ENCODE assay signal across 9 mouse cellular contexts in the genomic region with DNA sequence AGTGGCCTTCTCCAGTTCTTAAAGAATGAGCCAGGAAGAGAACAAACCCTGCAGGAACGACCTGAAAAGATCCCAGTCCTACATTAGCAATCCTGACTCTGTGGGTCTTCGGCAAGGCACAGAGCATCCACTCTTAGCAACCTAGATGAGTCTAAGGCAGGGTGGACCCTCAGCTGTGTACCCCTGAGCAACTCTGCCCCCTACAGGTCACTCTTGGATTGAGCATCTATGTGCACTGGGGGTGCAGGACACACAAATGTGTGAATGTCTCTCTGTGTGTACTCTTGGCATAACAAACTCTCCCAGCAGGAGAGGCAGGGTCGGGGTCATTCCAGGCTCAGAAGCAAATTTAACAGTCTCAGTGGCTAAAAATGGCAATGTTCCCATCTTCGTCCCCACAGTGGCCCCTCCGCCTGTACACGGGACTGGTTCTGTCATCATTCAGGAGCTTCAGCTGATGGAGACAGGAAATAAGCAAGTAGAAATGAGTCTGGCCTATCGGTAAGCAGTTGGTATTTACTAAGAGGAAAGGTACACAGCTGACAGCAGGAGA. TPM values are rescaled to one million over a fixed set of nuclear protein-coding genes. Genes with fewer than 3 reads are reported as not detected.
DNase-seq lines count a peak whose midpoint lies in the region; ATAC-seq and TF ChIP-seq lines count a peak whose summit lies in the region.
"Had no signal": no experiment of that assay in that cellular context is flagged by ENCODE, and none has a peak within 500 bp of the region (broad histone marks: within the 10 kb centered on the region; RNA-seq: fewer than 3 reads in every experiment).

No protein-coding gene starts in this region.

- H3K4me1 ChIP-seq in brown adipose tissue, adult 24 weeks (ENCODE audit: control insufficient read depth, insufficient read depth, insufficient read length, low read length) = peaks cover 27% of the 10 kb centered on the region
- H3K4me1 ChIP-seq in lung, postnatal 0 days (ENCODE audit: insufficient read depth, low read depth, low read length) = peaks cover 7% of the 10 kb centered on the region; the same call in 1 of the 2 replicates
- H3K4me1 ChIP-seq in forebrain, embryonic 16.5 days (replicated peaks; ENCODE audit: control insufficient read depth, insufficient read depth, low read length) = peaks cover 3% of the 10 kb centered on the region
- H3K4me1 ChIP-seq: liver, embryonic 15.5 days had no signal

- no peaks in the 10 kb centered on the region for H3K36me3 ChIP-seq in lung, postnatal 0 days (ENCODE audit: insufficient read depth, low read length)
- no peaks in the 10 kb centered on the region for H3K36me3 ChIP-seq in forebrain, embryonic 16.5 days (ENCODE audit: control insufficient read depth, insufficient read depth)
- H3K36me3 ChIP-seq: liver, embryonic 15.5 days had no signal

- peak; percentile 39 for DNase-seq in adrenal gland, postnatal 14 days
- DNase-seq in adrenal gland, postnatal 4 days (ENCODE audit: low spot score in 2 of 2) = no peak
- peak; percentile 21 for DNase-seq in left cerebral cortex, postnatal 4 days
- no peak for DNase-seq in left cerebral cortex, adult 9 months (ENCODE audit: low spot score in 2 of 2)
- peak; percentile 35 for DNase-seq in lung, postnatal 0 days (ENCODE audit: low spot score)
- no peak for DNase-seq in urinary bladder, adult 2 months (ENCODE audit: low spot score)

- H3K27me3 ChIP-seq in lung, postnatal 0 days (replicated peaks; ENCODE audit: insufficient read depth, low read length) = no peaks in the 10 kb centered on the region
- no peaks in the 10 kb centered on the region for H3K27me3 ChIP-seq in forebrain, embryonic 16.5 days (replicated peaks; ENCODE audit: control insufficient read depth, insufficient read depth, low read length)
- H3K27me3 ChIP-seq: liver, embryonic 15.5 days had no signal

- no peak overlapping the region for H3K9ac ChIP-seq in lung, postnatal 0 days (replicated peaks; ENCODE audit: low read depth)
- no peak overlapping the region for H3K9ac ChIP-seq in forebrain, embryonic 16.5 days (replicated peaks; ENCODE audit: low read depth, low read length)
- H3K9ac ChIP-seq: liver, embryonic 15.5 days had no signal

- ATAC-seq in lung, postnatal 0 days = peak; percentile 55
- no peak for ATAC-seq in forebrain, embryonic 16.5 days

- 40% methylated on average over 7 of the region's 7 CpGs for WGBS in lung, postnatal 0 days
- 84% methylated on average over 7 of the region's 7 CpGs for WGBS in forebrain, embryonic 16.5 days

- no peaks in the 10 kb centered on the region for H3K9me3 ChIP-seq in lung, postnatal 0 days (ENCODE audit: low read length)
- H3K9me3 ChIP-seq in forebrain, embryonic 16.5 days (ENCODE audit: control insufficient read depth, low read length) = no peaks in the 10 kb centered on the region
- H3K9me3 ChIP-seq: liver, embryonic 15.5 days had no signal

- intact Hi-C loops in left cerebral cortex, postnatal 4 days (cut with DNase I) = no loop called here

- no peak overlapping the region for H3K4me3 ChIP-seq in brown adipose tissue, adult 24 weeks (ENCODE audit: insufficient read depth, low read depth, low read length)
- no peak overlapping the region for H3K4me3 ChIP-seq in lung, postnatal 0 days (ENCODE audit: low read depth, low read length)
- H3K4me3 ChIP-seq in forebrain, embryonic 16.5 days (replicated peaks; ENCODE audit: low read length) = no peak overlapping the region
- H3K4me3 ChIP-seq: liver, embryonic 15.5 days had no signal

- TF ChIP-seq EP300 in lung, postnatal 0 days (IDR thresholded peaks at IDR 0.05) = no peak

- peak overlapping the region; percentile 14 for H3K27ac ChIP-seq in brown adipose tissue, adult 24 weeks (replicated peaks; ENCODE audit: low read depth, low read length)
- H3K27ac ChIP-seq in lung, postnatal 0 days (ENCODE audit: low read length) = no peak overlapping the region
- no peak overlapping the region for H3K27ac ChIP-seq in forebrain, embryonic 16.5 days (ENCODE audit: low read length)
- H3K27ac ChIP-seq: liver, embryonic 15.5 days had no signal

- H3K4me2 ChIP-seq in lung, postnatal 0 days (replicated peaks; ENCODE audit: low read depth, low read length) = no peak overlapping the region
- H3K4me2 ChIP-seq in forebrain, embryonic 16.5 days (ENCODE audit: low read length) = no peak overlapping the region
- H3K4me2 ChIP-seq: liver, embryonic 15.5 days had no signal

- peak; percentile 76 for TF ChIP-seq CTCF in lung, postnatal 0 days (IDR thresholded peaks at IDR 0.05)

RNA-seq across cellular contexts. Expression of a gene that starts 39.3 kb away (rescaled TPM):
- 24.6 and 26.5 TPM in 2 replicates for total RNA-seq in adrenal gland, postnatal 14 days (2021)
- total RNA-seq in adrenal gland, postnatal 4 days (2021) = 10 to 100 TPM; 30.8 to 35.5 TPM
- total RNA-seq in left cerebral cortex, postnatal 4 days (2021) = 10 to 100 TPM; 23.3 to 23.7 TPM
- polyA plus RNA-seq in brown adipose tissue, adult 24 weeks (2012; ENCODE audit: insufficient read depth, insufficient read length, missing spikeins) = 12.6 and 14.1 TPM in 2 replicates
- polyA plus RNA-seq in lung, postnatal 0 days (2015; fragmentation: Nextera tagmentation; extraction: Ambion mirVana) = 19.1 and 23.1 TPM in 2 replicates
- 6.1 and 7.6 TPM in 2 replicates for polyA plus RNA-seq in urinary bladder, adult 2 months (2012; rRNA removed)
- polyA plus RNA-seq in forebrain, embryonic 16.5 days (2015; fragmentation: Nextera tagmentation; extraction: Ambion mirVana) = 4.0 and 4.2 TPM in 2 replicates

Comparison
In these comparisons a context has a peak if more than half of its experiments do, and no peak if none do; other contexts are left out.
1. DNase-seq: peak in adrenal gland, postnatal 14 days (single experiment), left cerebral cortex, postnatal 4 days (single experiment) and lung, postnatal 0 days (single experiment); none in adrenal gland, postnatal 4 days (0 of 2), left cerebral cortex, adult 9 months (0 of 2) and urinary bladder, adult 2 months (single experiment).